Mouse (Mus musculus): ENCODE results near the gene B4galt5.

The B4galt5 gene

DNA sequence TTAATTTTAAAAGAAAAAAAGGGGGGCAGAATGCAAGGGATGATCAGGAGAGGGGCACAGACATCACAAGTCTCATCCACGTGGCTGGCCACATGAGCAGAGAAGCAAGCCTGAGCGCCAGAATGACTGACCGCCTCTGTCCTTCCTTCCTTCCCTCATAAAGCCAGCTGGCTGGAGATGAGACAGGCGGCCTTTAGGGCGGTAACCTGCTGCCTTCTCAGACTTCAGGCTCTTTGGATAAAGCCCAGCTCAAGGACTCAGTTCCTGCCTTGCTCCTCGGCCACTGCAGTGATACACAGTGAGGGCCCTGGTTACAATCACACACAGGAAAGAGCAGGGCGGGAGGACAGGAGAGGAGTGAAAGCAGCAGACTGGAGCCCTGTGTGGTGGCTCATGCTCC lies 94.8 kb downstream of the B4galt5 start:
- no peak for DNase-seq (ENCODE audit: inconsistent ontology term)

DNA sequence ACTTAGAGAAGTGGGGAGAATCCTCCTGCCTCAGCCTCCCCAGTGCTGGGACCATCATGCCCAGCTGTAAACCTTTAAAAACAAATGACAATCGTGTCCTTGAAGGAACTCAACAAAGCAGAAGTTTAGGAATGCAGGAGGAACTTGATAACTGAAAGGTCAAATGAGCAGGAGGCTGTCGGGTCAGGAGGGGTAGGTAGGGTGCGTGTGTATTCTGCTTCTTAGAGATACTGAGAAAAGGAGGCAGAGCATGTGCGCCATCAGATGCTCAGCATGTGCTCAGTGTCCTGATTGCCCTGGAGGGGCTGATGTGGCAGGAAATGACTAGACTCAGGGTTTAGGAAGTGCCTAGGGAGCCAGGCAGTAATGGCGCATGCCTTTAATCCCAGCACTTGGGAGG lies 95.5 kb downstream of the B4galt5 start:
- DNase-seq (ENCODE audit: inconsistent ontology term), result no peak

DNA sequence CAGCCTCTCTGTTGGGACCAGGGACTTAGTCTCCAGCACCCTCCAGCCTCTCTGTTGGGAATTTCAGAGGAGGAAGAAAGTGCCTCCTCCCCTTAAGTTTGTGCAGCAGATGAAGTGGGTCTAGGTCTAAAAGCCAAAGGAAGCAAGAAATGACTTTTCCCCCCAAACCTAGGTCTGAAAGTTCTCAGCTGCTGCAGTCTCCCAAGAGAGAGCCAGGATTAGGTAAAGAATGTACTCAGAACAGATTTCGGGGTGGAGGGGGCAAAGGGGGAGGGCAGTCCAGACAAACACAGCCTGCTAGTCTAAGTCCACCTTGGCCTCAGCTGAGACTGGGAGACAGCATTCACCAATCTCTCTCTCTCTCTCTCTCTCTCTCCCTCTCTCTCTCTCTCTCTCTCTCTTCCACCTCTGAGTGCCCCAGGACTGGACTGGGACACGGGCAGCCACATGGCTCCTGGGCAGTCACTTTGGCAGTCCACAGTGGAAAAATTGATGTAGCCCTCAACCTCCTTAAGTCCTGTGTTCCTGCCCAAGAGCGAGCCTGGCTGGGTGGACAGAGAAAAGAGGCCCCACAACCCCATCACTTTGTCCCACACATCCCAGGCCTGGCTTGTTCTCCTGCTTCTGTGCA lies 96.8 kb downstream of the B4galt5 start:
- no peak for DNase-seq (ENCODE audit: inconsistent ontology term)

DNA sequence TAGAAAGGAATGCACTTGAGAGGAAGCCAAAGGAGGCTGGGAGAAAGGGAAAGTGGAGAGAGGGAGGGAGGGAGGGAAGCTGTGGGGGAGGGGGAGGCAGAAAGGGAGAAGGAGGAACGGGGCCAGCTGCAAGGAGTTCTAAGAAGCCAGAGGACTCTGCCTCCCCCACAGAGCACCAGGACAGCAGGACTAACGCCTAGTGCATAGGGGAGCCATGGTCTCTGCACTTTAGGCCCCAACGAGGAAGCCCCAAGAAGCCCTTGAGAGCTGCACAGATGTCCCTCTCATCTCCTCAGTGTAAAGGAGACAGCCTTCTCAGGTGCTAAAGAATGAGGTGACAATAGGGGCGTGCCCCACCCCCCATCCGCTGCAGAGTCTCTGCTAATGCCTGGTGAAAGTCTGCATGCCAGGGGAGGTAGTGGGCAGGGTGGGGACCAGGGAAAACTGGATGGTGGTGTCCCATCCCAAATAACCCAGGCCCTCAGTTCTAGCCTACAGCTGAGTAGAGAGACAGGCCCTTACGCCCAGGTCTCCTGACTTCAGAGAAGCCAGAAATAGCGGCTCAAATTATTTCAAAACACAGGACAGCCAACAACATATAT lies 98.1 kb downstream of the B4galt5 start:
- no peak for DNase-seq (ENCODE audit: inconsistent ontology term)

DNA sequence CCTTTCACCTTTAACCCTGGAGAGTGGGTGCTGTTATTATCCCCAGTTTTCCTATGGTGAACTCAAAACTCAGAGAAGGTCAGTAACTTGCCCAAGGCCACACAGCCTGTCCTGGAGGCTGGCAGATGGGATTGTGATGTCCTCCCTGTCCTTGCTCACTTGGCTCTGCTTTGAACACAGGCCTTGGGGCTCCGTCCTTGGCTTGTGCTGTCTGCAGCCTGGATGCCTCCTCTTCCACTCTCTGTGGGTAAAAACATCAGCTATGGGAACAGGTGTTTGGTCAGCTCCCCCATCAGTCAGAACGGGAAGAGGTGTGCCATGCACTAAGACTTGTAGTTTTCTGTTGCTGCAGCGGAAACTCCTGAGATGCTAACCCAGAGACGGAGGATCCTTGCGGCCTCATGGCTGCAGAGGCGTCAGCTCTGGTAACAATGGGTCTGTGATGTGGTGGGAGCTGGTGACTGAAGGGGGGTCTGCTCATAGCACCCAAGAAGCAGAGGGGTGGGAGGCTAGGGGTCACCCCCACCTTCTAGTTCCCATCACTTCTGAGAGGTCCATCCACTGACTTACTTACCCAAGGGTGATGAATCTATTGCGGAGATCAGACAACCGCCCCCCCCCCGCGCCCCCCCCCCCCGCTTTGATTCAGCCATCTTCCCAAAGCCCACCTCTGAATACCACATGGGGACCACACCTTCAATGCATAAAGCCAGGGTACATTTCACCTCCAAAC lies 98.8 kb downstream of the B4galt5 start:
- no peak for DNase-seq (ENCODE audit: inconsistent ontology term)

DNA sequence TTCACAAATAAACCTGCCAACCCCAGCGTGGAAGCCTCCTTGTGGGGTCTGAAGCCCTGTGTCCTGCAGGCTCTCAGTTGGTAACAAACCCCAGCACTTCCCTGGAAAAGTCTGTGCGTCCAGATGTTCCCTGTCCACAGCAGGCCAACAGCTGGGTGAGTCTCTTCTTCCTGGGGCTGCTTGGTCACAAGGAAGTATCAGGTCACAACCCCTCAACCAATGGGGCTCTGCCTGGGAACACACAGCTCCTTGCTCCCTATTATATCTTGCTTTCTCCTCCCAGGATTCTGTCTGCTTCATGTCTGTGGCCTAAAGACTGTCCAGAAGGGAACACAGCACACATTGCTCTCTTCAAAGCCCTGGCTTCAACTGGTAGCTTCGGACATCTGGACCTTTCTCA lies 99.4 kb downstream of the B4galt5 start:
- DNase-seq (ENCODE audit: inconsistent ontology term), result no peak
